Mouse (Mus musculus): ENCODE measurements at regions not wholly inside any gene's neighbourhood (a gene's known extent, or its start where the extent isn't known, plus 50 kb on each side); places are given as distances from the start of the nearest gene placed in this dataset.
"Not testable (repeated sequence)": the region's sequence is repeated elsewhere in the genome, so short reads cannot be mapped to it uniquely, and the experiment has no call there.

DNA sequence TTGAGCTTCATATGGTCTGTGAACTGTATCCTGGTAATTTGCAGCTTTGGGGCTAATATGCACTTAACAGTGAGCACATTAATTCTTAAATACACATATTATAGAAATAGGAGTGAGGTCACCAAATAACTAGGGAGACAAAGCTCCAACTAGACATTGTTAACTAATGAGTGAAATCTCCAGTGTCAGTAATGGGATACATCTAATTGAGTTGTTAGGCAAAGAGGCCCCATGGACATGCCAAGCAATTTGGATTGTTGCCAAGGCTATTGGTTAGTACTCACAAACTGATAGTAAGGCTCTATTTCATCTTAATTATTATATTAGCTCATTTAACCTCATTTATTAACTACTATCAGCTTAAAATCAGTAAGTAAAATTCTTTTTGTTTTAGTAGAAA is 698.5 kb downstream of the Triml1 start:
- no peak overlapping the region for H3K9ac ChIP-seq (replicated peaks)
- ATAC-seq, result no peak
- H3K4me2 ChIP-seq (replicated peaks), result no peak overlapping the region

DNA sequence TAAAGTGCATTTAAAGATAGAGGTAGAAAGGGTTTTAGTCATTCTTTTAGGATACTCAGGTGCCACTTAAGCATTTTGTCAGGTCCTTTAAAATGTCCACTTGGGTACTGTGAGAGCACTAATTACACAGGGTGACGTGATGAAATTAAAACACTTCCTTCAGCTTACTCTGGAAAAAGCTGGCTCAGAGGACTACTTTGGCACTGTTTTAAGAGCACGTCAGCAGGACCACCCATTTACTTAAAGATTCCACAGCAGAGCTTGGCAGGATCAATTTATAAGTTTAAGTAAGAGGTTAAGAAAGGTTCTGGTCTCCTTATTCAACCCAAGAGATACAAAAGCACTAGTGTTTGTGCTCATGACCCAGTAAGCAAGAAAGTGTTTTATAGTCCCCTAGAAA is 738.7 kb downstream of the Triml1 start:
- Histone ChIP-seq H3K36me3 (no peaks in the 10 kb centered on the region), H3K4me2 (replicated peaks) (no peak overlapping the region), H3K4me1 (replicated peaks) (no peaks in the 10 kb centered on the region), H3K27me3 (no peaks in the 10 kb centered on the region), H3K27ac (no peak overlapping the region), H3K4me3 (replicated peaks) (no peak overlapping the region), H3K9ac (replicated peaks) (no peak overlapping the region), H3K9me3 (no peaks in the 10 kb centered on the region)
- no peak for ATAC-seq
- WGBS, result 73% methylated on average over 2 of the region's 2 CpGs

More for the DNA sequence above, 698.5 kb downstream of the Triml1 start:
- H3K36me3 ChIP-seq, result no peaks in the 10 kb centered on the region
- no peak overlapping the region for H3K4me3 ChIP-seq (replicated peaks)
- H3K9me3 ChIP-seq, result no peaks in the 10 kb centered on the region
- H3K27me3 ChIP-seq, result no peaks in the 10 kb centered on the region
- H3K27ac ChIP-seq, result no peak overlapping the region
- H3K4me1 ChIP-seq (replicated peaks), result no peaks in the 10 kb centered on the region

DNA sequence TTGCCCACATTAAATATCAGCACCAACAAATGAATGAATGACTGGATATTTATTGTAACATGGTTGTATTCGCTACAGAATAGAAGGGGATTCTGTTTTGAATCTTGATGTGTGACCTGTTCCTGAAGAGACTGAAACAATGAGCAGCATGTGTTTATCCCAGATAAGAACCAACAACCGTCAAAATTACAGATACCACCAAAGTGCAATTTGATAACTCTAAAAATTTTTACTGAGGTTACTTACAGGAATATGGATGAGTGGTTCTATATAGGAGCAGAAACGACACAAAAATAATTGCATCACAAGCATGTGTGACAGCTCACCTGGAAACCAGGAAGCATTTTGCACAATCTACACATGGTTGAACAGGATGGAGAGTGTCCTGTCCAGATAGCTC is 744.4 kb downstream of the Triml1 start:
- Histone ChIP-seq H3K9me3 (no peaks in the 10 kb centered on the region), H3K9ac (replicated peaks) (no peak overlapping the region), H3K4me2 (replicated peaks) (no peak overlapping the region), H3K36me3 (no peaks in the 10 kb centered on the region), H3K27me3 (no peaks in the 10 kb centered on the region), H3K4me1 (replicated peaks) (no peaks in the 10 kb centered on the region), H3K4me3 (replicated peaks) (no peak overlapping the region), H3K27ac (no peak overlapping the region)
- ATAC-seq, result no peak
- 81% methylated on average over 3 of the region's 3 CpGs for WGBS

GRCm38 (mm10) chr8:42388816-42389215 is 752.5 kb downstream of the Triml1 start:
- Histone ChIP-seq H3K36me3 (no peaks in the 10 kb centered on the region), H3K4me2 (replicated peaks) (no peak overlapping the region), H3K9ac (replicated peaks) (no peak overlapping the region), H3K4me1 (replicated peaks) (no peaks in the 10 kb centered on the region), H3K27me3 (no peaks in the 10 kb centered on the region), H3K4me3 (replicated peaks) (no peak overlapping the region), H3K27ac (no peak overlapping the region), H3K9me3 (no peaks in the 10 kb centered on the region)
- 69% methylated on average over 3 of the region's 3 CpGs for WGBS
- ATAC-seq, result no peak

GRCm38 (mm10) chr8:42348073-42348603 is 793.1 kb downstream of the Triml1 start:
- no peak overlapping the region for H3K4me3 ChIP-seq (replicated peaks)
- no peak for ATAC-seq
- H3K9ac ChIP-seq (replicated peaks), result no peak overlapping the region
- no peaks in the 10 kb centered on the region for H3K36me3 ChIP-seq
- no peak overlapping the region for H3K27ac ChIP-seq
- 0 out of 2 replicates have a peak, but pooled peaks cover 4% of the 10 kb centered on the region for H3K9me3 ChIP-seq
- WGBS, result 76% methylated on average over 3 of the region's 3 CpGs
- H3K4me2 ChIP-seq (replicated peaks), result no peak overlapping the region
- no peaks in the 10 kb centered on the region for H3K27me3 ChIP-seq
- no peaks in the 10 kb centered on the region for H3K4me1 ChIP-seq (replicated peaks)

- no peaks in the 10 kb centered on the region for H3K27me3 ChIP-seq
- H3K4me3 ChIP-seq (replicated peaks), result no peak overlapping the region
- ATAC-seq, result no peak
- 86% methylated on average over 9 of the region's 9 CpGs for WGBS
- no peak overlapping the region for H3K4me2 ChIP-seq (replicated peaks)
- no peak overlapping the region for H3K9ac ChIP-seq (replicated peaks)
- no peaks in the 10 kb centered on the region for H3K4me1 ChIP-seq (replicated peaks)
- no peaks in the 10 kb centered on the region for H3K36me3 ChIP-seq
- no peaks in the 10 kb centered on the region for H3K9me3 ChIP-seq
- no peak overlapping the region for H3K27ac ChIP-seq
These were observed 806.6 kb downstream of the Triml1 start for GRCm38 (mm10) chr8:42334708-42335107.

DNA sequence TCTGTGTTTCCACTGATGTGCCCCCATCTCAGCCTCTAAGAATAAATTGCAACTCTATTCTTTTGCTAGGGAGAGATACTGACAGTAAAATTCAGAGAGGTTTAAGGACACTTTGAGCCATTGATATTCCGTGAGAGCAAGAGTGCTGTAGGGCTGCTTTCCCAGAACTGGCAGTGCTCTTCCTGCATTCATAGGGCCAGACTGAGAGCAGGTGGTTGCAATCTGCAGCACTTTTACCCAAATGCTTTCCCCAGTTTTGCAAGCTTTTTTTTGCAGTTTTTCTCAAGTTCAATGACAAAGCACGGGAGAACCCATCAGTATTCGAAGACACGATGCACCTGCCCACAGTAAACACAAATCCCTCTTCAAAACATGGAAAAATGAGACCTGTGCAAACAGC is 816.6 kb downstream of the Triml1 start:
- Histone ChIP-seq H3K27ac (no peak overlapping the region), H3K9me3 (no peaks in the 10 kb centered on the region), H3K4me2 (replicated peaks) (no peak overlapping the region), H3K36me3 (no peaks in the 10 kb centered on the region), H3K4me3 (replicated peaks) (no peak overlapping the region), H3K27me3 (no peaks in the 10 kb centered on the region), H3K4me1 (replicated peaks) (no peaks in the 10 kb centered on the region), H3K9ac (replicated peaks) (no peak overlapping the region)
- ATAC-seq, result no peak
- 80% methylated on average over 4 of the region's 4 CpGs for WGBS

DNA sequence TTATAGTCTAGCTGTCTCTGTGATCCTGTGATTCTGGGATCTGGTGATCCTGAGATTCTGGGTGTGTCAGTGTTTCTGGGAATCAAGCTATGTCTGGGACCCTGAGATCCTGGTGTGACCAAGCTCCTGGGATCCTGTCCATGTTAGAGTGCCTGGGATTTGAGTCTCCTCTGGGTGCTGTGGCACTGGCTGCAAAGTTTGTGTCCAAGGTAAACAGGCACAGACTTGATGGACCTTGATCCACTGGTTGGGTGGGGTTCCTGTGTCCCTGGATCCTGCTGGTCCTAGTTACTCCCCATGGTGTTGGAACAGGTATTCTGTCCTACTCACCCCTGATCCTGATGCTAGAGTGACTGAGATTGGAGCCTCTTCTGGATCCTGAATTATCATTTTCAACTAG is 818.4 kb downstream of the Triml1 start:
- H3K9ac ChIP-seq (replicated peaks), result no peak overlapping the region
- H3K4me2 ChIP-seq (replicated peaks), result no peak overlapping the region
- H3K4me1 ChIP-seq (replicated peaks), result no peaks in the 10 kb centered on the region
- H3K27me3 ChIP-seq, result no peaks in the 10 kb centered on the region
- ATAC-seq, result no peak
- H3K4me3 ChIP-seq (replicated peaks), result no peak overlapping the region
- no peaks in the 10 kb centered on the region for H3K36me3 ChIP-seq
- H3K9me3 ChIP-seq, result no peaks in the 10 kb centered on the region
- no peak overlapping the region for H3K27ac ChIP-seq

GRCm38 (mm10) chr8:42311060-42311459 is 830.2 kb downstream of the Triml1 start:
- H3K4me3 ChIP-seq (replicated peaks), result no peak overlapping the region
- no peaks in the 10 kb centered on the region for H3K27me3 ChIP-seq
- no peak overlapping the region for H3K27ac ChIP-seq
- no peak for ATAC-seq
- no peak overlapping the region for H3K9ac ChIP-seq (replicated peaks)
- no peaks in the 10 kb centered on the region for H3K9me3 ChIP-seq
- no peaks in the 10 kb centered on the region for H3K4me1 ChIP-seq (replicated peaks)
- WGBS, result 98% methylated on average over 1 of the region's 1 CpGs
- no peaks in the 10 kb centered on the region for H3K36me3 ChIP-seq
- H3K4me2 ChIP-seq (replicated peaks), result no peak overlapping the region

- no peak overlapping the region for H3K9ac ChIP-seq (replicated peaks)
- H3K36me3 ChIP-seq, result no peaks in the 10 kb centered on the region
- H3K4me1 ChIP-seq (replicated peaks), result no peaks in the 10 kb centered on the region
- H3K27me3 ChIP-seq, result no peaks in the 10 kb centered on the region
- no peak overlapping the region for H3K27ac ChIP-seq
- no peaks in the 10 kb centered on the region for H3K9me3 ChIP-seq
- H3K4me2 ChIP-seq (replicated peaks), result no peak overlapping the region
- ATAC-seq, result no peak
- H3K4me3 ChIP-seq (replicated peaks), result no peak overlapping the region
These were observed 849.9 kb downstream of the Triml1 start for GRCm38 (mm10) chr8:42291392-42291791.

- no peaks in the 10 kb centered on the region for H3K27me3 ChIP-seq
- no peak overlapping the region for H3K9ac ChIP-seq (replicated peaks)
- H3K36me3 ChIP-seq, result no peaks in the 10 kb centered on the region
- no peak overlapping the region for H3K4me3 ChIP-seq (replicated peaks)
- no peaks in the 10 kb centered on the region for H3K9me3 ChIP-seq
- H3K4me1 ChIP-seq (replicated peaks), result no peaks in the 10 kb centered on the region
- ATAC-seq, result no peak
- H3K27ac ChIP-seq, result no peak overlapping the region
- no peak overlapping the region for H3K4me2 ChIP-seq (replicated peaks)
- 95% methylated on average over 2 of the region's 2 CpGs for WGBS
These were observed 859.3 kb downstream of the Triml1 start for GRCm38 (mm10) chr8:42282011-42282410.

DNA sequence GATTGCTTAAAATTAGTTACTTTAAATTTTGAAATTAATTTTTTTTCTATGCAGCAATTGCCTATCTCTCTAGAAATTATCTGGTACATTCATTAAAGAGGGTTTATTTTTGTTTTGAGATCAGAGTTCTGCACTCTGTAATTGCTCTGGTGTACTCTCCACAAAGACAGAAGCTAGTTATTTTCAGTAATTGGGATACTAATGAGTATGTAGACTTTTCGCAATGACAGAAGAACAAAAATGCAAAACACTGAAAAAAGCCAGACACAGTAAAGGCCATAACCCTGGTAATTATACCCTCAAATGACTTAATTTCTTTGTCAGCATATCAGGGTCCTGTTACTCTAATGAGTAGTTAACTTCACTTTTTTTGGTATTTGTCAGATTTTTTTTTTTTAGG is 836.5 kb upstream of the Frg1 start:
- Histone ChIP-seq H3K27me3 (no peaks in the 10 kb centered on the region), H3K4me2 (replicated peaks) (no peak overlapping the region), H3K9me3 (no peaks in the 10 kb centered on the region), H3K4me1 (replicated peaks) (no peaks in the 10 kb centered on the region), H3K4me3 (replicated peaks) (no peak overlapping the region), H3K27ac (no peak overlapping the region), H3K36me3 (no peaks in the 10 kb centered on the region), H3K9ac (replicated peaks) (no peak overlapping the region)
- no peak for ATAC-seq
- 84% methylated on average over 1 of the region's 1 CpGs for WGBS

DNA sequence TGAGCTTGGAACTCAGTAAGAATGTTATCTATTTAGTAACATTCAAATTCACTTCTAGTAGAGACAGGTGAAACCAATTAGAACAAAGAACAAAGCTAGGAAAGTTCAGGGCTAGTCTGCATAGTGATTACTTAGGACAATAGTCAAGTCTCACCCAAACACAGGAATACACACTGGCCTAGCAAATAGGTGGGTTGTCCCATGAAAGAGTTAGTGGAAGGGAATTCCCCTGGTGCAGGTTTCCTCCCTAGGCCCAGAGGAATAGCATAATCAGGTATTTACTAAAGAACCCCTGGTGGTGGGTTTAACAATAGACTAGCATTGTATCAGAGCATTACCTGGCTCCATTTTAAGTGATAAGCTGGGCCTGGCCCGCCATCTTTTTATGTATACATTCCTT is 825.4 kb upstream of the Frg1 start:
- ATAC-seq; H3K4me3 ChIP-seq (replicated peaks); H3K27me3 ChIP-seq; H3K27ac ChIP-seq; H3K4me2 ChIP-seq (replicated peaks); H3K36me3 ChIP-seq; H3K4me1 ChIP-seq (replicated peaks); H3K9ac ChIP-seq (replicated peaks); H3K9me3 ChIP-seq: not testable (repeated sequence)
- 78% methylated on average over 1 of the region's 1 CpGs for WGBS

Data from midbrain, embryonic 13.5 days (tissue).